Mouse (Mus musculus) spleen, adult 2 months (tissue): ENCODE data around the gene Dip2c. TPM values are rescaled to one million over a fixed set of nuclear protein-coding genes. Genes with fewer than 3 reads are reported as not detected.

Source experiments
- DNase-seq, 2 experiments: peaks; one replicate each; pipeline versions ENCODE4 v3.0.0 to v3.0.0-alpha.2; 2012 to 2021; ENCODE audit warnings: low spot score in 2 of 2, low read depth in 1 of 2
- H3K27ac ChIP-seq: fragments of 200-500 bp; 2 replicates; pipeline ENCODE4 v1.5.1; 2012; ENCODE audit warnings: low read length, inconsistent platforms; ENCODE audit not compliant: insufficient read depth
- H3K27me3 ChIP-seq: fragments of 200-500 bp; 2 replicates; pipeline ENCODE4 v1.6.1; 2012; ENCODE audit warnings: mild to moderate bottlenecking, moderate library complexity, low read length, inconsistent platforms; ENCODE audit not compliant: control insufficient read depth, insufficient read depth
- H3K36me3 ChIP-seq: fragments of 200-500 bp; 2 replicates; pipeline ENCODE4 v1.6.1; 2012; ENCODE audit warnings: mild to moderate bottlenecking, low read length, inconsistent platforms; ENCODE audit not compliant: control insufficient read depth, insufficient read depth
- H3K4me1 ChIP-seq: fragments of 200-500 bp; 2 replicates; pipeline ENCODE4 v1.6.1; 2011; ENCODE audit warnings: inconsistent platforms; ENCODE audit not compliant: control insufficient read depth, insufficient read depth, insufficient read length
- H3K4me3 ChIP-seq: fragments of 200-500 bp; 2 replicates; pipeline ENCODE4 v1.5.1; 2011; ENCODE audit warnings: mild to moderate bottlenecking, inconsistent platforms; ENCODE audit not compliant: insufficient read depth, insufficient read length; ENCODE audit errors: extremely low read depth
- CTCF ChIP-seq: fragments of 200-500 bp; IDR thresholded peaks from 2 replicates; pipeline ENCODE4 v1.5.1; 2011; ENCODE audit warnings: mild to moderate bottlenecking, inconsistent platforms; ENCODE audit not compliant: insufficient read depth, insufficient read length, insufficient replicate concordance; ENCODE audit errors: extremely low read depth
- POLR2A ChIP-seq: fragments of 200-500 bp; IDR thresholded peaks from 2 replicates; pipeline ENCODE4 v1.6.1; 2011; ENCODE audit warnings: low read depth, low read length, inconsistent platforms
- WGBS: fragments of 180-500 bp; shearing (Covaris S2); methylation state at CpG from one replicate; pipeline ENCODE4 v1.1.7; 2018; 5-methylcytosine and 5-hydroxymethylcytosine counted together
- polyA plus RNA-seq: library from polyadenylated mRNA; depleted of rRNA; stranded (reverse); fragments of >200 nt; gene quantifications from 2 replicates; pipeline ENCODE4 v1.2.3, GENCODE M21; 2012

Gene Dip2c
- polyA plus RNA-seq, 1 experiment = 2.3 TPM

GRCm38 (mm10) chr13:9388017-9388416, 111.7 kb downstream of the Dip2c start:
- Histone ChIP-seq H3K27ac (no peak overlapping the region), H3K4me1 (no peaks in the 10 kb centered on the region; the same call in 1 of the 2 replicates), H3K4me3 (no peak overlapping the region), H3K27me3 (no peaks in the 10 kb centered on the region), H3K36me3 (no peaks in the 10 kb centered on the region)
- TF ChIP-seq CTCF = no peak
- no peak for TF ChIP-seq POLR2A
- WGBS = 22% methylated on average over 2 of the region's 2 CpGs
- DNase-seq = no peak

- WGBS = 96% methylated on average over 1 of the region's 1 CpGs
- Histone ChIP-seq H3K36me3 (no peaks in the 10 kb centered on the region), H3K27ac (no peak overlapping the region), H3K4me1 (no peaks in the 10 kb centered on the region; the same call in 1 of the 2 replicates), H3K27me3 (no peaks in the 10 kb centered on the region), H3K4me3 (no peak overlapping the region)
- TF ChIP-seq CTCF (no peak), POLR2A (no peak)
- DNase-seq = no peak
Observed at GRCm38 (mm10) chr13:9389334-9389733, 113.0 kb downstream of the Dip2c start.

- TF ChIP-seq POLR2A (no peak), CTCF (no peak)
- no peak overlapping the region for H3K27ac ChIP-seq
- no peak overlapping the region for H3K4me3 ChIP-seq
- WGBS = 80% methylated on average over 5 of the region's 5 CpGs
- no peaks in the 10 kb centered on the region for H3K27me3 ChIP-seq
- H3K4me1 ChIP-seq = no peaks in the 10 kb centered on the region; the same call in 1 of the 2 replicates
- no peaks in the 10 kb centered on the region for H3K36me3 ChIP-seq
- no peak for DNase-seq
Observed at GRCm38 (mm10) chr13:9390204-9390804, 114.0 kb downstream of the Dip2c start.

GRCm38 (mm10) chr13:9393470-9393869, 117.1 kb downstream of the Dip2c start:
- H3K4me3 ChIP-seq = no peak overlapping the region
- no peaks in the 10 kb centered on the region; the same call in 1 of the 2 replicates for H3K4me1 ChIP-seq
- no peak for TF ChIP-seq CTCF
- TF ChIP-seq POLR2A = no peak
- H3K36me3 ChIP-seq = no peaks in the 10 kb centered on the region
- 76% methylated on average over 3 of the region's 3 CpGs for WGBS
- no peak overlapping the region for H3K27ac ChIP-seq
- H3K27me3 ChIP-seq = no peaks in the 10 kb centered on the region
- no peak for DNase-seq

- no peaks in the 10 kb centered on the region for H3K27me3 ChIP-seq
- H3K4me3 ChIP-seq = no peak overlapping the region
- no peak overlapping the region for H3K27ac ChIP-seq
- no peaks in the 10 kb centered on the region for H3K36me3 ChIP-seq
- no peaks in the 10 kb centered on the region; the same call in 1 of the 2 replicates for H3K4me1 ChIP-seq
- 79% methylated on average over 1 of the region's 1 CpGs for WGBS
- TF ChIP-seq CTCF (no peak), POLR2A (no peak)
- DNase-seq = no peak
Observed at GRCm38 (mm10) chr13:9395286-9395685, 119.0 kb downstream of the Dip2c start.

- 100% methylated on average over 1 of the region's 1 CpGs for WGBS
- Histone ChIP-seq H3K27ac (no peak overlapping the region), H3K36me3 (no peaks in the 10 kb centered on the region), H3K4me1 (no peaks in the 10 kb centered on the region), H3K4me3 (no peak overlapping the region), H3K27me3 (no peaks in the 10 kb centered on the region)
- TF ChIP-seq POLR2A = no peak
- TF ChIP-seq CTCF = no peak
- no peak for DNase-seq
Observed at GRCm38 (mm10) chr13:9398846-9399245, 122.5 kb downstream of the Dip2c start.

GRCm38 (mm10) chr13:9405399-9405798, 129.1 kb downstream of the Dip2c start:
- H3K27me3 ChIP-seq = no peaks in the 10 kb centered on the region
- TF ChIP-seq POLR2A (no peak), CTCF (no peak)
- no peak overlapping the region for H3K4me3 ChIP-seq
- WGBS = 21% methylated on average over 1 of the region's 1 CpGs
- no peak overlapping the region for H3K27ac ChIP-seq
- H3K4me1 ChIP-seq = peaks cover 8% of the 10 kb centered on the region
- peak in 1 of 2 experiments; percentile 19 for DNase-seq
- no peaks in the 10 kb centered on the region for H3K36me3 ChIP-seq
